Mouse (Mus musculus) hindbrain, embryonic 14.5 days (tissue): ENCODE measurements around the gene Mbd3. TPM values are rescaled to one million over a fixed set of nuclear protein-coding genes. Genes with fewer than 3 reads are reported as not detected.

Experiments
- ATAC-seq: fragments of 200-750 bp; cut with Nextera tagmentation; 2 replicates; pipeline ENCODE4 v1.8.0; 2017; ENCODE audit warnings: moderate number of reproducible peaks, mild to moderate bottlenecking, moderate TSS enrichment, moderate library complexity; ENCODE audit not compliant: low FRiP score
- DNase-seq: peaks from one replicate; pipeline ENCODE4 v3.0.0-alpha.2; 2015; ENCODE audit warnings: low spot score
- H3K27ac ChIP-seq: fragments of 300-500 bp; sonication (generic); 2 replicates; pipeline ENCODE4 v1.5.1; 2014; ENCODE audit warnings: mild to moderate bottlenecking, moderate library complexity
- H3K27me3 ChIP-seq: fragments of 300-500 bp; sonication (generic); 2 replicates; pipeline ENCODE4 v1.6.1; 2014; ENCODE audit warnings: mild to moderate bottlenecking, low read length, mixed read lengths; ENCODE audit not compliant: control insufficient read depth, insufficient read depth
- H3K36me3 ChIP-seq: fragments of 300-500 bp; sonication (generic); replicated peaks from 2 replicates; pipeline ENCODE4 v1.6.1; 2014; ENCODE audit not compliant: control insufficient read depth, insufficient read depth
- H3K4me1 ChIP-seq: fragments of 300-500 bp; sonication (generic); replicated peaks from 2 replicates; pipeline ENCODE4 v1.6.1; 2014; ENCODE audit warnings: antibody characterized with exemption, low read length, mixed read lengths; ENCODE audit not compliant: control insufficient read depth, insufficient read depth
- H3K4me2 ChIP-seq: fragments of 300-500 bp; sonication (generic); replicated peaks from 2 replicates; pipeline ENCODE4 v1.6.1; 2014; ENCODE audit warnings: mild to moderate bottlenecking, moderate library complexity
- H3K4me3 ChIP-seq: fragments of 300-500 bp; sonication (generic); replicated peaks from 2 replicates; pipeline ENCODE4 v1.5.1; 2014; ENCODE audit warnings: mild to moderate bottlenecking, low read length
- H3K9ac ChIP-seq: fragments of 300-500 bp; sonication (generic); 2 replicates; pipeline ENCODE4 v1.6.1; 2014
- H3K9me3 ChIP-seq: fragments of 300-500 bp; sonication (generic); 2 replicates; pipeline ENCODE4 v1.6.1; 2016; ENCODE audit warnings: low read length; ENCODE audit not compliant: control insufficient read depth
- WGBS: fragments of 180-500 bp; shearing (Covaris S2); extraction: QIAGEN DNeasy Blood & Tissue Kit; methylation state at CpG from one replicate; pipeline ENCODE4 v1.1.7; 2014; 5-methylcytosine and 5-hydroxymethylcytosine counted together
- polyA plus RNA-seq: library from polyadenylated mRNA; unstranded; fragments of >200 nt; fragmentation: Nextera tagmentation; extraction: Ambion mirVana; gene quantifications from 2 replicates; pipeline ENCODE4 v1.2.1, GENCODE M21; 2014

Gene Mbd3
- polyA plus RNA-seq, 1 experiment from 2014 or later, result 152 TPM

- Histone ChIP-seq H3K27me3 (no peaks in the 10 kb centered on the region), H3K36me3 (peaks cover 56% of the 10 kb centered on the region), H3K9me3 (no peaks in the 10 kb centered on the region), H3K27ac (no peak overlapping the region), H3K4me2 (peak overlapping the region; percentile 62; the same call in 1 of the 2 replicates), H3K4me3 (no peak overlapping the region), H3K9ac (no peak overlapping the region), H3K4me1 (peaks cover 21% of the 10 kb centered on the region)
- 71% methylated on average over 7 of the region's 8 CpGs for WGBS
- DNase-seq (no peak), ATAC-seq (no peak)
Measured at GRCm38 (mm10) chr10:80430375-80430980, 31.1 kb upstream of the Mbd3 start.

- Histone ChIP-seq H3K4me1 (peaks cover 21% of the 10 kb centered on the region), H3K36me3 (peaks cover 62% of the 10 kb centered on the region), H3K4me2 (no peak overlapping the region), H3K27ac (no peak overlapping the region), H3K27me3 (no peaks in the 10 kb centered on the region), H3K4me3 (no peak overlapping the region), H3K9ac (no peak overlapping the region), H3K9me3 (no peaks in the 10 kb centered on the region)
- no peak for DNase-seq
- ATAC-seq, result no peak
- 83% methylated on average over 8 of the region's 8 CpGs for WGBS
Measured at GRCm38 (mm10) chr10:80429800-80430199, 30.4 kb upstream of the Mbd3 start.

GRCm38 (mm10) chr10:80425041-80425440 lies 25.7 kb upstream of the Mbd3 start:
- H3K27me3 ChIP-seq, result no peaks in the 10 kb centered on the region
- H3K9ac ChIP-seq, result no peak overlapping the region
- H3K4me3 ChIP-seq, result no peak overlapping the region
- no peaks in the 10 kb centered on the region for H3K9me3 ChIP-seq
- WGBS, result 94% methylated on average over 3 of the region's 3 CpGs
- DNase-seq (no peak), ATAC-seq (no peak)
- peaks cover 78% of the 10 kb centered on the region for H3K36me3 ChIP-seq
- peaks cover 14% of the 10 kb centered on the region; the same call in 1 of the 2 replicates for H3K4me1 ChIP-seq
- no peak overlapping the region for H3K27ac ChIP-seq
- H3K4me2 ChIP-seq, result no peak overlapping the region

GRCm38 (mm10) chr10:80423562-80423961 lies 24.2 kb upstream of the Mbd3 start:
- no peaks in the 10 kb centered on the region for H3K9me3 ChIP-seq

GRCm38 (mm10) chr10:80421651-80422472 lies 22.5 kb upstream of the Mbd3 start:
- Histone ChIP-seq H3K4me1 (peaks cover 23% of the 10 kb centered on the region; the same call in 1 of the 2 replicates), H3K4me2 (peak overlapping the region; percentile 19), H3K36me3 (peaks cover 79% of the 10 kb centered on the region), H3K4me3 (no peak overlapping the region), H3K27me3 (no peaks in the 10 kb centered on the region), H3K27ac (peak overlapping the region; percentile 80), H3K9me3 (no peaks in the 10 kb centered on the region), H3K9ac (peak overlapping the region; percentile 32)
- ATAC-seq, result 0 out of 2 replicates have a peak, but pooled peaks have one; percentile 24
- WGBS, result 75% methylated on average over 9 of the region's 9 CpGs
- DNase-seq, result no peak

More at GRCm38 (mm10) chr10:80423562-80423961, 24.2 kb upstream of the Mbd3 start:
- H3K4me2 ChIP-seq, result no peak overlapping the region
- H3K36me3 ChIP-seq, result peaks cover 78% of the 10 kb centered on the region
- ATAC-seq (no peak), DNase-seq (no peak)
- H3K27me3 ChIP-seq, result no peaks in the 10 kb centered on the region
- H3K9ac ChIP-seq, result no peak overlapping the region
- WGBS, result 43% methylated on average over 4 of the region's 4 CpGs
- no peak overlapping the region for H3K4me3 ChIP-seq
- peaks cover 22% of the 10 kb centered on the region; the same call in 1 of the 2 replicates for H3K4me1 ChIP-seq
- H3K27ac ChIP-seq, result peak overlapping the region; percentile 80

GRCm38 (mm10) chr10:80421208-80421607 lies 21.9 kb upstream of the Mbd3 start:
- DNase-seq (no peak), ATAC-seq (no peak)
- Histone ChIP-seq H3K9ac (no peak overlapping the region), H3K27me3 (no peaks in the 10 kb centered on the region), H3K9me3 (no peaks in the 10 kb centered on the region), H3K4me1 (peaks cover 23% of the 10 kb centered on the region; the same call in 1 of the 2 replicates), H3K27ac (peak overlapping the region; percentile 80; the same call in 1 of the 2 replicates), H3K4me2 (no peak overlapping the region), H3K4me3 (no peak overlapping the region), H3K36me3 (peaks cover 79% of the 10 kb centered on the region)
- 95% methylated on average over 8 of the region's 8 CpGs for WGBS

GRCm38 (mm10) chr10:80420729-80421128 lies 21.4 kb upstream of the Mbd3 start:
- 90% methylated on average over 10 of the region's 10 CpGs for WGBS
- H3K36me3 ChIP-seq, result peaks cover 79% of the 10 kb centered on the region
- no peak overlapping the region for H3K27ac ChIP-seq
- H3K4me2 ChIP-seq, result no peak overlapping the region
- no peaks in the 10 kb centered on the region for H3K27me3 ChIP-seq
- H3K9ac ChIP-seq, result no peak overlapping the region
- ATAC-seq (no peak), DNase-seq (no peak)
- H3K4me1 ChIP-seq, result peaks cover 23% of the 10 kb centered on the region; the same call in 1 of the 2 replicates
- no peaks in the 10 kb centered on the region for H3K9me3 ChIP-seq
- H3K4me3 ChIP-seq, result no peak overlapping the region

- DNase-seq, result no peak
- Histone ChIP-seq H3K36me3 (peaks cover 79% of the 10 kb centered on the region), H3K27ac (peak overlapping the region; percentile 26; the same call in 1 of the 2 replicates)
Measured at GRCm38 (mm10) chr10:80419419-80419818, 20.1 kb upstream of the Mbd3 start.

GRCm38 (mm10) chr10:80418311-80418710 lies 19.0 kb upstream of the Mbd3 start:
- ATAC-seq (0 out of 2 replicates have a peak, but pooled peaks have one; percentile 10), DNase-seq (peak; percentile 67)
- H3K27me3 ChIP-seq, result no peaks in the 10 kb centered on the region
- H3K4me3 ChIP-seq, result no peak overlapping the region
- H3K36me3 ChIP-seq, result peaks cover 84% of the 10 kb centered on the region
- WGBS, result 44% methylated on average over 3 of the region's 3 CpGs
- H3K9me3 ChIP-seq, result no peaks in the 10 kb centered on the region
- H3K4me2 ChIP-seq, result no peak overlapping the region
- H3K9ac ChIP-seq, result no peak overlapping the region
- H3K4me1 ChIP-seq, result peaks cover 23% of the 10 kb centered on the region; the same call in 1 of the 2 replicates
- H3K27ac ChIP-seq, result peak overlapping the region; percentile 47; the same call in 1 of the 2 replicates

More at GRCm38 (mm10) chr10:80419419-80419818, 20.1 kb upstream of the Mbd3 start:
- no peaks in the 10 kb centered on the region for H3K27me3 ChIP-seq
- H3K9ac ChIP-seq, result no peak overlapping the region
- ATAC-seq, result no peak
- whole genome bisulfite sequencing, result 63% methylated on average over 8 of the region's 8 CpGs
- no peak overlapping the region for H3K4me2 ChIP-seq
- peaks cover 23% of the 10 kb centered on the region; the same call in 1 of the 2 replicates for H3K4me1 ChIP-seq
- H3K4me3 ChIP-seq, result no peak overlapping the region
- H3K9me3 ChIP-seq, result no peaks in the 10 kb centered on the region
